Mouse (Mus musculus) right cerebral cortex, postnatal 36 days (tissue): ENCODE results near the gene Spata13.
A peak's percentile ranks its signal among the peaks of the same experiment; 100 is the strongest.

Experiments
- DNase-seq, 2 experiments: peaks; one replicate each; pipeline ENCODE4 v3.0.0; 2022; ENCODE audit warnings: low spot score in 2 of 2, mixed read lengths in 1 of 2

The Spata13 gene

GRCm38 (mm10) chr14:60779198-60779597 lies 145.4 kb downstream of the Spata13 start:
- no peak for DNase-seq

GRCm38 (mm10) chr14:60782121-60782656 lies 148.4 kb downstream of the Spata13 start:
- no peak for DNase-seq

- DNase-seq: no peak
Observed at GRCm38 (mm10) chr14:60783196-60783595, 149.4 kb downstream of the Spata13 start.

- DNase-seq: peak; percentile 80
Observed at GRCm38 (mm10) chr14:60784427-60785315, 150.9 kb downstream of the Spata13 start, which contains the start of gene Mipep. Mipep (plus strand) TSS chr14:60784573.

- DNase-seq: no peak
Observed at GRCm38 (mm10) chr14:60790103-60790502, 156.3 kb downstream of the Spata13 start.

GRCm38 (mm10) chr14:60796600-60797322 lies 163.0 kb downstream of the Spata13 start:
- no peak for DNase-seq

GRCm38 (mm10) chr14:60797596-60797995 lies 163.8 kb downstream of the Spata13 start:
- no peak for DNase-seq

GRCm38 (mm10) chr14:60798721-60799120 lies 164.9 kb downstream of the Spata13 start:
- DNase-seq: no peak

- DNase-seq: no peak
Observed at GRCm38 (mm10) chr14:60799762-60800728, 166.2 kb downstream of the Spata13 start.

GRCm38 (mm10) chr14:60802026-60802425 lies 168.2 kb downstream of the Spata13 start:
- DNase-seq: no peak

- no peak for DNase-seq
Observed at GRCm38 (mm10) chr14:60804978-60805377, 171.2 kb downstream of the Spata13 start.

- DNase-seq: no peak
Observed at GRCm38 (mm10) chr14:60805871-60806270, 172.1 kb downstream of the Spata13 start.

- no peak for DNase-seq
Observed at GRCm38 (mm10) chr14:60806891-60807344, 173.1 kb downstream of the Spata13 start.

- DNase-seq: no peak
Observed at GRCm38 (mm10) chr14:60809881-60810280, 176.1 kb downstream of the Spata13 start.

- DNase-seq: no peak
Observed at GRCm38 (mm10) chr14:60811547-60811946, 177.7 kb downstream of the Spata13 start.
